ENCODE assay signal across 10 mouse cellular contexts in genomic region chr10:42833871-42834727, GRCm38 (mm10). TPM values are rescaled to one million over a fixed set of nuclear protein-coding genes. Genes with fewer than 3 reads are reported as not detected.
DNase-seq lines count a peak whose midpoint lies in the region; ATAC-seq and TF ChIP-seq lines count a peak whose summit lies in the region.
"Had no signal": no experiment of that assay in that cellular context is flagged by ENCODE, and none has a peak within 500 bp of the region (broad histone marks: within the 10 kb centered on the region; RNA-seq: fewer than 3 reads in every experiment).

No protein-coding gene starts in this region.

- H3K27me3 ChIP-seq in forebrain, embryonic 12.5 days = no peaks in the 10 kb centered on the region
- H3K27me3 ChIP-seq in midbrain, embryonic 14.5 days (ENCODE audit: control insufficient read depth, insufficient read depth, low read length) = no peaks in the 10 kb centered on the region

- H3K4me3 ChIP-seq in forebrain, embryonic 12.5 days (replicated peaks) = no peak overlapping the region
- H3K4me3 ChIP-seq in midbrain, embryonic 14.5 days (replicated peaks; ENCODE audit: low read depth, low read length) = no peak overlapping the region

- ATAC-seq in forebrain, embryonic 12.5 days (ENCODE audit: low FRiP score) = peak; percentile 65; the same call in 1 of the 2 replicates
- ATAC-seq in midbrain, embryonic 14.5 days (ENCODE audit: low FRiP score, low TSS enrichment) = peak; percentile 81
- ATAC-seq in frontal cortex, adult (ENCODE audit: low TSS enrichment) = no peak

- 0 out of 2 replicates have a peak overlapping the region, but pooled peaks have one; percentile 19 for H3K4me2 ChIP-seq in forebrain, embryonic 12.5 days
- H3K4me2 ChIP-seq in midbrain, embryonic 14.5 days (ENCODE audit: low read length) = no peak overlapping the region

- peak overlapping the region; percentile 90 for H3K27ac ChIP-seq in forebrain, embryonic 12.5 days
- peak overlapping the region; percentile 60 for H3K27ac ChIP-seq in midbrain, embryonic 14.5 days (replicated peaks; ENCODE audit: low read depth, low read length)

- H3K4me1 ChIP-seq in forebrain, embryonic 12.5 days = peaks cover 51% of the 10 kb centered on the region
- no peaks in the 10 kb centered on the region for H3K4me1 ChIP-seq in midbrain, embryonic 14.5 days (ENCODE audit: control insufficient read depth, insufficient read depth, low read length)

- 16% methylated on average over 4 of the region's 4 CpGs for WGBS in forebrain, embryonic 12.5 days
- 7% methylated on average over 4 of the region's 4 CpGs for WGBS in midbrain, embryonic 14.5 days

- no peak for TF ChIP-seq POLR2A in brain, embryonic 14.5 days (IDR thresholded peaks at IDR 0.05; ENCODE audit: borderline replicate concordance, extremely low read depth, insufficient read depth, insufficient read length, poor library complexity, severe bottlenecking)

- peak; percentile 93 for DNase-seq in brain, embryonic 14.5 days (ENCODE audit: low read depth)
- peak; percentile 73 to 81 for DNase-seq in lung, adult 18-20 months
- peak; percentile 70 for DNase-seq in midbrain, embryonic 14.5 days
- DNase-seq in T-cell, adult 2 months (ENCODE audit: low spot score) = no peak
- no peak for DNase-seq in spleen, adult 18-20 months
- DNase-seq: adrenal gland, postnatal 25 days; kidney, adult 2 months; right cerebral cortex, postnatal 14 days had no signal

- H3K9me3 ChIP-seq in forebrain, embryonic 12.5 days = no peaks in the 10 kb centered on the region
- H3K9me3 ChIP-seq in midbrain, embryonic 14.5 days (ENCODE audit: control insufficient read depth, low read length) = no peaks in the 10 kb centered on the region; the same call in 1 of the 2 replicates

- TF ChIP-seq CTCF in brain, embryonic 14.5 days (IDR thresholded peaks at IDR 0.05; ENCODE audit: borderline replicate concordance, extremely low read depth, insufficient read depth, insufficient read length) = no peak

- peaks cover 56% of the 10 kb centered on the region for H3K36me3 ChIP-seq in forebrain, embryonic 12.5 days (replicated peaks)
- H3K36me3 ChIP-seq in midbrain, embryonic 14.5 days (ENCODE audit: control insufficient read depth, insufficient read depth, low read length) = peaks cover 45% of the 10 kb centered on the region

- no peak overlapping the region for H3K9ac ChIP-seq in forebrain, embryonic 12.5 days
- no peak overlapping the region for H3K9ac ChIP-seq in midbrain, embryonic 14.5 days (replicated peaks; ENCODE audit: low read length)

RNA-seq across cellular contexts. Expression of gene Scml4, which starts 26.1 kb away (rescaled TPM):
- polyA plus RNA-seq in brain, embryonic 14.5 days (2012; rRNA removed) = 8.0 and 10.8 TPM in 2 replicates
- polyA plus RNA-seq in forebrain, embryonic 12.5 days (2016; fragmentation: Nextera tagmentation; extraction: Ambion mirVana) = 2.9 and 3.0 TPM in 2 replicates
- polyA plus RNA-seq in midbrain, embryonic 14.5 days (2014; fragmentation: Nextera tagmentation; extraction: Ambion mirVana) = 12.8 and 18.2 TPM in 2 replicates

Comparison
In these comparisons a context has a peak if more than half of its experiments do, and no peak if none do; other contexts are left out.
1. DNase-seq: peak in brain, embryonic 14.5 days (single experiment), lung, adult 18-20 months (2 of 2) and midbrain, embryonic 14.5 days (single experiment); none in T-cell, adult 2 months (single experiment) and spleen, adult 18-20 months (0 of 2).